Mouse (Mus musculus) E14TG2a.4 (cell line): ENCODE data around the gene Dock2.

Experiments used
- CTCF ChIP-seq: conservative IDR thresholded peaks from 2 replicates; pipeline ENCODE4 v1.5.1; 2014; ENCODE audit warnings: low read length
- NANOG ChIP-seq: IDR thresholded peaks from 2 replicates; pipeline ENCODE4 v1.6.1; 2014; ENCODE audit warnings: borderline replicate concordance, low read length, mixed read lengths
- POU5F1 ChIP-seq: IDR thresholded peaks from 2 replicates; pipeline ENCODE4 v1.6.1; 2014; ENCODE audit warnings: low read length, borderline replicate concordance

- TF ChIP-seq CTCF (no peak), NANOG (no peak), POU5F1 (no peak)
Observed at GRCm38 (mm10) chr11:34774636-34775035, 9.1 kb downstream of the Dock2 start.
